Mouse (Mus musculus): ENCODE measurements around the gene Dusp27. TPM values are rescaled to one million over a fixed set of nuclear protein-coding genes. Genes with fewer than 3 reads are reported as not detected.

Gene Dusp27
- under 1 TPM; 0.07 to 0.10 TPM for total RNA-seq (2021)
- long read RNA-seq, experiment 1, full-length matches to known transcripts: 1 of 1 reads
- long read RNA-seq, experiment 1, partial matches to known transcripts: 0 of 1 reads
- long read RNA-seq, experiment 1, other reads (novel, unspliced or antisense): 0 of 1 reads
- long read RNA-seq, experiment 2: 0 reads

GRCm38 (mm10) chr1:166127719-166128118 is at the start of gene Dusp27:
Gene Dusp27, minus strand, starts transcription at chr1:166127922.
- no peak for DNase-seq

- no peak for DNase-seq
These were observed 45.9 kb upstream of the Dusp27 start for GRCm38 (mm10) chr1:166173621-166174020.

- peak; percentile 7 to 17 for DNase-seq
These were observed 45.3 kb upstream of the Dusp27 start for GRCm38 (mm10) chr1:166172992-166173391.

- no peak for DNase-seq
These were observed 43.1 kb upstream of the Dusp27 start for GRCm38 (mm10) chr1:166170852-166171251.

- peak; percentile 21 to 24 for DNase-seq
These were observed 42.0 kb upstream of the Dusp27 start for GRCm38 (mm10) chr1:166169713-166170112.

GRCm38 (mm10) chr1:166168017-166168416 is 40.3 kb upstream of the Dusp27 start:
- DNase-seq: no peak

GRCm38 (mm10) chr1:166167405-166167804 is 39.7 kb upstream of the Dusp27 start:
- no peak for DNase-seq

GRCm38 (mm10) chr1:166165159-166165558 is 37.4 kb upstream of the Dusp27 start:
- no peak for DNase-seq

- DNase-seq: no peak
These were observed 36.9 kb upstream of the Dusp27 start for GRCm38 (mm10) chr1:166164580-166164979.

- DNase-seq: peak; percentile 77 to 78
These were observed 33.1 kb upstream of the Dusp27 start for GRCm38 (mm10) chr1:166160569-166161445.

GRCm38 (mm10) chr1:166160111-166160510 is 32.4 kb upstream of the Dusp27 start:
- DNase-seq: no peak

- no peak for DNase-seq
These were observed 30.9 kb upstream of the Dusp27 start for GRCm38 (mm10) chr1:166158664-166159063.

- DNase-seq: no peak
These were observed 30.0 kb upstream of the Dusp27 start for GRCm38 (mm10) chr1:166157712-166158111.

- no peak for DNase-seq
These were observed 27.4 kb upstream of the Dusp27 start for GRCm38 (mm10) chr1:166155113-166155494.

- peak; percentile 73 to 78 for DNase-seq
These were observed 26.7 kb upstream of the Dusp27 start for GRCm38 (mm10) chr1:166154162-166155112.

- DNase-seq: peak; percentile 90 to 94
These were observed 25.8 kb upstream of the Dusp27 start for GRCm38 (mm10) chr1:166153351-166154120.

- DNase-seq: no peak
These were observed 24.3 kb upstream of the Dusp27 start for GRCm38 (mm10) chr1:166152034-166152433.

- no peak for DNase-seq
These were observed 23.6 kb upstream of the Dusp27 start for GRCm38 (mm10) chr1:166151341-166151740.

- DNase-seq: no peak
These were observed 22.3 kb upstream of the Dusp27 start for GRCm38 (mm10) chr1:166150035-166150434.

- DNase-seq: no peak
These were observed 21.7 kb upstream of the Dusp27 start for GRCm38 (mm10) chr1:166149441-166149840.

GRCm38 (mm10) chr1:166147657-166148056 is 19.9 kb upstream of the Dusp27 start:
- DNase-seq: no peak

GRCm38 (mm10) chr1:166146626-166147025 is 18.9 kb upstream of the Dusp27 start:
- DNase-seq: no peak

Data from adrenal gland, postnatal 36 days (tissue).